Mouse (Mus musculus) midbrain, embryonic 16.5 days (tissue): Measurements from ENCODE around the gene Olfr549. TPM values are rescaled to one million over a fixed set of nuclear protein-coding genes. Genes with fewer than 3 reads are reported as not detected.

Experiments
- ATAC-seq: fragments of 200-750 bp; cut with Nextera tagmentation; 2 replicates; pipeline ENCODE4 v1.8.0; 2017; ENCODE audit warnings: moderate TSS enrichment
- H3K27ac ChIP-seq: fragments of 300-500 bp; sonication (generic); 2 replicates; pipeline ENCODE4 v1.5.1; 2014; ENCODE audit warnings: mild to moderate bottlenecking, low read length, mixed read lengths
- H3K27me3 ChIP-seq: fragments of 300-500 bp; sonication (generic); 2 replicates; pipeline ENCODE4 v1.6.1; 2014; ENCODE audit warnings: low read depth, low read length, mixed read lengths; ENCODE audit not compliant: control insufficient read depth, insufficient read depth
- H3K36me3 ChIP-seq: fragments of 300-500 bp; sonication (generic); 2 replicates; pipeline ENCODE4 v1.6.1; 2014; ENCODE audit warnings: mild to moderate bottlenecking, low read length, moderate library complexity, mixed read lengths; ENCODE audit not compliant: control insufficient read depth, insufficient read depth
- H3K4me1 ChIP-seq: fragments of 300-500 bp; sonication (generic); 2 replicates; pipeline ENCODE4 v1.6.1; 2014; ENCODE audit warnings: mild to moderate bottlenecking, low read length, mixed read lengths; ENCODE audit not compliant: control insufficient read depth, insufficient read depth
- H3K4me2 ChIP-seq: fragments of 300-500 bp; sonication (generic); 2 replicates; pipeline ENCODE4 v1.6.1; 2014; ENCODE audit warnings: mild to moderate bottlenecking, low read length, mixed read lengths
- H3K4me3 ChIP-seq: fragments of 300-500 bp; sonication (generic); 2 replicates; pipeline ENCODE4 v1.5.1; 2014; ENCODE audit warnings: low read depth, mild to moderate bottlenecking, low read length, moderate library complexity, mixed read lengths
- H3K9ac ChIP-seq: fragments of 300-500 bp; sonication (generic); 2 replicates; pipeline ENCODE4 v1.6.1; 2014; ENCODE audit warnings: low read depth, low read length, mixed read lengths
- H3K9me3 ChIP-seq: fragments of 300-500 bp; sonication (generic); replicated peaks from 2 replicates; pipeline ENCODE4 v1.6.1; 2014; ENCODE audit warnings: mild to moderate bottlenecking, low read length, mixed read lengths; ENCODE audit not compliant: control insufficient read depth, poor library complexity, severe bottlenecking
- WGBS: fragments of 180-500 bp; shearing (Covaris S2); extraction: QIAGEN DNeasy Blood & Tissue Kit; methylation state at CpG from one replicate; pipeline ENCODE4 v1.1.7; 2014; 5-methylcytosine and 5-hydroxymethylcytosine counted together
- polyA plus RNA-seq: library from polyadenylated mRNA; unstranded; fragments of >200 nt; fragmentation: Nextera tagmentation; extraction: Ambion mirVana; gene quantifications from 2 replicates; pipeline ENCODE4 v1.2.1, GENCODE M21; 2015

Gene Olfr549
- not detected in 2 replicates for polyA plus RNA-seq

- Histone ChIP-seq H3K27me3 (no peaks in the 10 kb centered on the region), H3K4me2 (no peak within 1 kb of the TSS), H3K4me3 (no peak within 1 kb of the TSS), H3K9me3 (no peaks in the 10 kb centered on the region), H3K4me1 (no peaks in the 10 kb centered on the region), H3K36me3 (no peaks in the 10 kb centered on the region), H3K9ac (no peak within 1 kb of the TSS), H3K27ac (no peak within 1 kb of the TSS)
- WGBS = 95% methylated on average over 3 of the region's 3 CpGs
- no peak for ATAC-seq
Measured at GRCm38 (mm10) chr7:102549570-102549969, at the start of gene Olfr549. TSS of gene Olfr549 (plus strand) at chr7:102549870.

GRCm38 (mm10) chr7:102501986-102502385 lies 47.7 kb upstream of the Olfr549 start:
- H3K9me3 ChIP-seq = no peaks in the 10 kb centered on the region
- H3K4me1 ChIP-seq = no peaks in the 10 kb centered on the region
- no peak overlapping the region for H3K4me3 ChIP-seq
- no peak overlapping the region for H3K9ac ChIP-seq
- H3K27me3 ChIP-seq = no peaks in the 10 kb centered on the region
- no peaks in the 10 kb centered on the region for H3K36me3 ChIP-seq
- no peak overlapping the region for H3K4me2 ChIP-seq
- no peak overlapping the region for H3K27ac ChIP-seq
- ATAC-seq = no peak
- 82% methylated on average over 5 of the region's 5 CpGs for WGBS

- no peaks in the 10 kb centered on the region for H3K4me1 ChIP-seq
- H3K4me2 ChIP-seq = no peak overlapping the region
- WGBS = 54% methylated on average over 3 of the region's 3 CpGs
- H3K27me3 ChIP-seq = no peaks in the 10 kb centered on the region
- peak; percentile 92 for ATAC-seq
- H3K9me3 ChIP-seq = no peaks in the 10 kb centered on the region
- no peak overlapping the region for H3K9ac ChIP-seq
- H3K36me3 ChIP-seq = no peaks in the 10 kb centered on the region
- no peak overlapping the region for H3K27ac ChIP-seq
- no peak overlapping the region for H3K4me3 ChIP-seq
Measured at GRCm38 (mm10) chr7:102506848-102507247, 42.8 kb upstream of the Olfr549 start.

GRCm38 (mm10) chr7:102508066-102508465 lies 41.6 kb upstream of the Olfr549 start:
- Histone ChIP-seq H3K4me1 (no peaks in the 10 kb centered on the region), H3K4me2 (no peak overlapping the region), H3K36me3 (no peaks in the 10 kb centered on the region), H3K27me3 (no peaks in the 10 kb centered on the region), H3K9ac (no peak overlapping the region), H3K9me3 (no peaks in the 10 kb centered on the region), H3K27ac (no peak overlapping the region), H3K4me3 (no peak overlapping the region)
- no peak for ATAC-seq
- 84% methylated on average over 9 of the region's 9 CpGs for WGBS

GRCm38 (mm10) chr7:102508666-102509065 lies 41.0 kb upstream of the Olfr549 start:
- Histone ChIP-seq H3K4me1 (0 out of 2 replicates have a peak, but pooled peaks cover 3% of the 10 kb centered on the region), H3K9me3 (no peaks in the 10 kb centered on the region), H3K9ac (no peak overlapping the region), H3K27ac (no peak overlapping the region), H3K36me3 (no peaks in the 10 kb centered on the region), H3K4me2 (no peak overlapping the region), H3K27me3 (no peaks in the 10 kb centered on the region), H3K4me3 (no peak overlapping the region)
- ATAC-seq = no peak
- WGBS = 85% methylated on average over 6 of the region's 6 CpGs

GRCm38 (mm10) chr7:102509726-102510125 lies 39.9 kb upstream of the Olfr549 start:
- no peak overlapping the region for H3K27ac ChIP-seq
- no peak overlapping the region for H3K4me3 ChIP-seq
- no peaks in the 10 kb centered on the region for H3K27me3 ChIP-seq
- H3K36me3 ChIP-seq = no peaks in the 10 kb centered on the region
- 0 out of 2 replicates have a peak, but pooled peaks cover 3% of the 10 kb centered on the region for H3K4me1 ChIP-seq
- no peak overlapping the region for H3K9ac ChIP-seq
- ATAC-seq = no peak
- H3K4me2 ChIP-seq = no peak overlapping the region
- no peaks in the 10 kb centered on the region for H3K9me3 ChIP-seq
- 71% methylated on average over 7 of the region's 7 CpGs for WGBS

- H3K4me3 ChIP-seq = no peak overlapping the region
- no peak overlapping the region for H3K9ac ChIP-seq
- H3K27ac ChIP-seq = no peak overlapping the region
- H3K27me3 ChIP-seq = no peaks in the 10 kb centered on the region
- H3K9me3 ChIP-seq = no peaks in the 10 kb centered on the region
- H3K36me3 ChIP-seq = no peaks in the 10 kb centered on the region
- no peak for ATAC-seq
- no peak overlapping the region for H3K4me2 ChIP-seq
- WGBS = 89% methylated on average over 10 of the region's 10 CpGs
- H3K4me1 ChIP-seq = 0 out of 2 replicates have a peak, but pooled peaks cover 3% of the 10 kb centered on the region
Measured at GRCm38 (mm10) chr7:102511927-102512326, 37.7 kb upstream of the Olfr549 start.

GRCm38 (mm10) chr7:102512814-102513435 lies 36.7 kb upstream of the Olfr549 start:
- H3K27ac ChIP-seq = peak overlapping the region; percentile 31; the same call in 1 of the 2 replicates

GRCm38 (mm10) chr7:102514144-102514543 lies 35.5 kb upstream of the Olfr549 start:
- no peak overlapping the region for H3K27ac ChIP-seq
- ATAC-seq = no peak

More at GRCm38 (mm10) chr7:102512814-102513435, 36.7 kb upstream of the Olfr549 start:
- no peaks in the 10 kb centered on the region for H3K27me3 ChIP-seq
- H3K9ac ChIP-seq = peak overlapping the region; percentile 89
- no peaks in the 10 kb centered on the region for H3K36me3 ChIP-seq
- H3K4me3 ChIP-seq = peak overlapping the region; percentile 64
- H3K4me2 ChIP-seq = peak overlapping the region; percentile 86
- H3K9me3 ChIP-seq = no peaks in the 10 kb centered on the region
- ATAC-seq = peak; percentile 97
- under 1% methylated on average over 54 of the region's 54 CpGs for WGBS
- H3K4me1 ChIP-seq = 0 out of 2 replicates have a peak, but pooled peaks cover 3% of the 10 kb centered on the region

More at GRCm38 (mm10) chr7:102514144-102514543, 35.5 kb upstream of the Olfr549 start:
- no peaks in the 10 kb centered on the region for H3K27me3 ChIP-seq
- WGBS = 78% methylated on average over 4 of the region's 4 CpGs
- no peak overlapping the region for H3K4me2 ChIP-seq
- no peaks in the 10 kb centered on the region for H3K9me3 ChIP-seq
- H3K9ac ChIP-seq = no peak overlapping the region
- H3K4me3 ChIP-seq = no peak overlapping the region
- H3K4me1 ChIP-seq = 0 out of 2 replicates have a peak, but pooled peaks cover 3% of the 10 kb centered on the region
- H3K36me3 ChIP-seq = no peaks in the 10 kb centered on the region
